Mouse (Mus musculus): ENCODE data around the gene Slc24a3. TPM values are rescaled to one million over a fixed set of nuclear protein-coding genes. Genes with fewer than 3 reads are reported as not detected.

Gene Slc24a3
- polyA plus RNA-seq, 1 experiment from 2014 or later = 5.1 TPM

DNA sequence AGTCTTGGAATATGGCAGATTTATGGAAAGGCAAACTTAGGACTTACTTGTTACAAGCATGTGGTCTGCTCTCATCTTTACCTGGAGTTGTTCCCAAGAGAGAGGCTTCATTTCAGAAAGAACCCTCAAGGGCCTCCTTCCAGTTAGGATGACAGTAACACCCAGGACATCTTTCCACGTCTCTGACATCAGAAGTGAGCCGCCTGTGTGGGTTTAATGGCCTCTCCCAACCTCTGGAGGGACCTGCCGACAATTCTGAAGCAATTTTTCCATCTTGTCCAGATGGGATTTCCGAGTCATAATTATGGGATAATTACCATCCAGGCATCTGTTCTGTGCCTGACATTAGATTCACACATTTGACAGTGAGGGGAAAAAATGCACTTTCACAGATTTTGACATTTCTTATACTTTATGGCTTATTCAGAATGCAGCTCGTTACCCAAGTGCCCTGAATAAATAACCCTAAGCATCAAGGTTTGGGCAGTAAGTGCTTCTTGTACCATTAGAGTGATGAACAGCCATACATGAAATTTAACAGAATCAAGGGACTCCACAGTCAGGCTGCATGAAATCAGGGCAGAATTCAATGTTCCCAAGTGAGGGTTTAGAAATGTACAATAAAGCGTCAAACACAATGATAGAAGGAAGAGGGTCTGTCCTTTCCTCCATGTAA lies 463.7 kb downstream of the Slc24a3 start:
- Histone ChIP-seq H3K36me3 (no peaks in the 10 kb centered on the region), H3K4me1 (replicated peaks) (no peaks in the 10 kb centered on the region), H3K4me2 (replicated peaks) (no peak overlapping the region), H3K4me3 (replicated peaks) (no peak overlapping the region), H3K9ac (replicated peaks) (no peak overlapping the region), H3K9me3 (no peaks in the 10 kb centered on the region), H3K27ac (no peak overlapping the region), H3K27me3 (no peaks in the 10 kb centered on the region)
- ATAC-seq = no peak
- 74% methylated on average over 6 of the region's 6 CpGs for WGBS

DNA sequence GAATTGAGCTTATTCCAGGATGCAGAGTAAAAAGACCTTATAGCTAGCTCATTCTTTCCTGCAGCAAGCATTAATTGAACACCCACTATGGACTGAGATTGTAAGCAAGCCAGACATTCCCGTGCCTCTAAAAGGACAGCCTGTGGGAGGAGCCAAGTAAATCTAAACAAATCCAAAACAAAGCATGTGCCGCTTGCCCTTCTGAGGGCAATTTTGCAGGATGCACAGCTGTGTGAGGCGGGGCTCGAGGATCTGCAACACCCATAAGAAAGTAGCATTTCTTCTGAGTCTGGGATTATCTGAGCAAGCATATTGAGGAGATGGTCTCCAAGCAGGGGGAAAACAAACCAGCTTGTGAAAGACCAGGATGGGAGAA lies 464.2 kb downstream of the Slc24a3 start:
- Histone ChIP-seq H3K9ac (replicated peaks) (no peak overlapping the region), H3K4me2 (replicated peaks) (no peak overlapping the region), H3K9me3 (no peaks in the 10 kb centered on the region), H3K4me3 (replicated peaks) (no peak overlapping the region), H3K36me3 (no peaks in the 10 kb centered on the region), H3K27me3 (no peaks in the 10 kb centered on the region), H3K27ac (no peak overlapping the region), H3K4me1 (replicated peaks) (no peaks in the 10 kb centered on the region)
- 54% methylated on average over 4 of the region's 4 CpGs for WGBS
- ATAC-seq = no peak

- ATAC-seq = no peak
- 73% methylated on average over 5 of the region's 5 CpGs for WGBS
- Histone ChIP-seq H3K4me3 (replicated peaks) (no peak overlapping the region), H3K9me3 (no peaks in the 10 kb centered on the region), H3K27me3 (no peaks in the 10 kb centered on the region), H3K4me2 (replicated peaks) (no peak overlapping the region), H3K27ac (no peak overlapping the region), H3K36me3 (no peaks in the 10 kb centered on the region), H3K9ac (replicated peaks) (no peak overlapping the region), H3K4me1 (replicated peaks) (no peaks in the 10 kb centered on the region)
Observed at GRCm38 (mm10) chr2:145633811-145634210, 466.3 kb downstream of the Slc24a3 start.

DNA sequence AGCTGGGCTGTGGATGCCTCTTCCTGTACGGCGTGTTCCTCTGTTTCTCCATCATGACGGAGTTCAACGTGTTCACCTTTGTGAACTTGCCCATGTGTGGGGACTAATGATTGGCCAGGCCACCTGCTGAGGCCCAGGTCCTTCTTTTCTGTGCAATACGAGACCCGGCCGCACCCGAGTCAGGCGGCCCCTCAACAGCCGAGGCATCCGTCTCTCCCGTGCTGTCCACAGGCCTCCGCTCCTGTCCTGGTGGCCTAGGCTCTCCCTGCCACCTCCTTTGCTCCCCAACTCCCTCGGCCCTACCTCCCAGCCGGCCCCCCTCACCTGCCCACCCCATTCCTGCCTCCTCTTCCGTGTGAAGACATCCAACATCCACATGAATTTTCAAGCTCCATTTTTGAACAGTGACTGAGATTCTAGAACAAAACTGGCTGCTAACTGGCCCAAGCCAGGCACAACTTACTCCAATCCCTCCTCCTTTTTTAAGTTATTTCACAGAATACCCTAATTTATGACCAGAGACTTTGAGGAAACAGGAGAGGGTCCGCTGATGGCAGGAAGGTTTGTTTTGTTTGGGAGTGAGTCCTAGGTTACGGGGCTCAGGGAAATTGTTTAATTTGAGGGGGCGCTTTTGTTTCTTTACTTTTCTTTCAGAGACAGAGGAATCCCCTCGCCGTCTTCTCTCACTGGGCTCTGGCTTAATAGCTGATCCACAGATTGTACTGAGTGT lies 472.9 kb downstream of the Slc24a3 start:
- ATAC-seq = no peak

GRCm38 (mm10) chr2:145655373-145655960 lies 487.9 kb downstream of the Slc24a3 start:
- Histone ChIP-seq H3K27me3 (no peaks in the 10 kb centered on the region), H3K36me3 (no peaks in the 10 kb centered on the region), H3K9ac (replicated peaks) (no peak overlapping the region), H3K4me3 (replicated peaks) (no peak overlapping the region), H3K27ac (no peak overlapping the region), H3K4me1 (replicated peaks) (no peaks in the 10 kb centered on the region), H3K9me3 (no peaks in the 10 kb centered on the region), H3K4me2 (replicated peaks) (no peak overlapping the region)
- WGBS = 32% methylated on average over 12 of the region's 12 CpGs
- no peak for ATAC-seq

More for the DNA sequence above, 472.9 kb downstream of the Slc24a3 start:
- Histone ChIP-seq H3K9me3 (no peaks in the 10 kb centered on the region), H3K36me3 (no peaks in the 10 kb centered on the region), H3K4me2 (replicated peaks) (no peak overlapping the region), H3K4me3 (replicated peaks) (no peak overlapping the region), H3K27me3 (no peaks in the 10 kb centered on the region), H3K4me1 (replicated peaks) (no peaks in the 10 kb centered on the region), H3K27ac (no peak overlapping the region), H3K9ac (replicated peaks) (no peak overlapping the region)
- 83% methylated on average over 21 of the region's 21 CpGs for WGBS

GRCm38 (mm10) chr2:145656121-145656520 lies 488.6 kb downstream of the Slc24a3 start:
- H3K4me2 ChIP-seq (replicated peaks) = no peak overlapping the region
- H3K27ac ChIP-seq = no peak overlapping the region
- H3K27me3 ChIP-seq = no peaks in the 10 kb centered on the region
- ATAC-seq = no peak
- no peaks in the 10 kb centered on the region for H3K9me3 ChIP-seq
- no peak overlapping the region for H3K9ac ChIP-seq (replicated peaks)
- H3K36me3 ChIP-seq = no peaks in the 10 kb centered on the region
- no peak overlapping the region for H3K4me3 ChIP-seq (replicated peaks)
- H3K4me1 ChIP-seq (replicated peaks) = no peaks in the 10 kb centered on the region
- 37% methylated on average over 3 of the region's 3 CpGs for WGBS

GRCm38 (mm10) chr2:145656716-145657115 lies 489.2 kb downstream of the Slc24a3 start:
- no peak overlapping the region for H3K4me2 ChIP-seq (replicated peaks)
- 61% methylated on average over 1 of the region's 1 CpGs for WGBS
- H3K27me3 ChIP-seq = no peaks in the 10 kb centered on the region
- no peak overlapping the region for H3K4me3 ChIP-seq (replicated peaks)
- no peak overlapping the region for H3K9ac ChIP-seq (replicated peaks)
- H3K9me3 ChIP-seq = no peaks in the 10 kb centered on the region
- ATAC-seq = no peak
- no peaks in the 10 kb centered on the region for H3K36me3 ChIP-seq
- H3K27ac ChIP-seq = no peak overlapping the region
- no peaks in the 10 kb centered on the region for H3K4me1 ChIP-seq (replicated peaks)

- 71% methylated on average over 7 of the region's 7 CpGs for WGBS
- Histone ChIP-seq H3K27me3 (no peaks in the 10 kb centered on the region), H3K4me2 (replicated peaks) (no peak overlapping the region), H3K4me3 (replicated peaks) (no peak overlapping the region), H3K9me3 (no peaks in the 10 kb centered on the region), H3K27ac (no peak overlapping the region), H3K36me3 (no peaks in the 10 kb centered on the region), H3K4me1 (replicated peaks) (no peaks in the 10 kb centered on the region), H3K9ac (replicated peaks) (no peak overlapping the region)
- no peak for ATAC-seq
Observed at GRCm38 (mm10) chr2:145661242-145661641, 493.7 kb downstream of the Slc24a3 start.

DNA sequence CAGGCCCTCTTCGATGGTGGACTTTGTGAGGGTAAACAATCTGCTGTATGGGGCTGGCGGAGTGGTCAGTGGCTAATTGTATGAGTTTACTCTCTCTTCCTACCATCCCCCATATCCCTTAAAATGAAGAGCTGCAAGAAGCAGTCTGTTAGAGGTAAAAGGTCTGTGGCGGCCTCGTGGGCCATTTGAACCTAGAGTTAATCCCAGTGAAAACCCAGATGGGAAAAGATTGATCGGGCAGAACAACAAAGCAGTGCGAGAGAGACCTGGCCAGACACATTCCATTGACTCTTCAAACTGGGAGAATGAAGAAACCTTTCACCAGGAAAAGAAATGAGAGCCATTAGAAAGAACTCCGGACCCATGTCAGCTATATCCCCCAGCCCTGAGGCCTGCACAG lies 496.3 kb downstream of the Slc24a3 start:
- H3K27me3 ChIP-seq = no peaks in the 10 kb centered on the region
- H3K27ac ChIP-seq = no peak overlapping the region
- H3K9ac ChIP-seq (replicated peaks) = no peak overlapping the region
- 75% methylated on average over 7 of the region's 7 CpGs for WGBS
- no peak overlapping the region for H3K4me2 ChIP-seq (replicated peaks)
- ATAC-seq = no peak
- no peaks in the 10 kb centered on the region for H3K4me1 ChIP-seq (replicated peaks)
- no peaks in the 10 kb centered on the region for H3K9me3 ChIP-seq
- H3K4me3 ChIP-seq (replicated peaks) = no peak overlapping the region
- no peaks in the 10 kb centered on the region for H3K36me3 ChIP-seq

GRCm38 (mm10) chr2:145664311-145664710 lies 496.8 kb downstream of the Slc24a3 start:
- 86% methylated on average over 2 of the region's 2 CpGs for WGBS
- Histone ChIP-seq H3K4me2 (replicated peaks) (no peak overlapping the region), H3K9ac (replicated peaks) (no peak overlapping the region), H3K4me3 (replicated peaks) (no peak overlapping the region), H3K27ac (no peak overlapping the region), H3K4me1 (replicated peaks) (no peaks in the 10 kb centered on the region), H3K27me3 (no peaks in the 10 kb centered on the region), H3K9me3 (no peaks in the 10 kb centered on the region), H3K36me3 (no peaks in the 10 kb centered on the region)
- ATAC-seq = no peak

DNA sequence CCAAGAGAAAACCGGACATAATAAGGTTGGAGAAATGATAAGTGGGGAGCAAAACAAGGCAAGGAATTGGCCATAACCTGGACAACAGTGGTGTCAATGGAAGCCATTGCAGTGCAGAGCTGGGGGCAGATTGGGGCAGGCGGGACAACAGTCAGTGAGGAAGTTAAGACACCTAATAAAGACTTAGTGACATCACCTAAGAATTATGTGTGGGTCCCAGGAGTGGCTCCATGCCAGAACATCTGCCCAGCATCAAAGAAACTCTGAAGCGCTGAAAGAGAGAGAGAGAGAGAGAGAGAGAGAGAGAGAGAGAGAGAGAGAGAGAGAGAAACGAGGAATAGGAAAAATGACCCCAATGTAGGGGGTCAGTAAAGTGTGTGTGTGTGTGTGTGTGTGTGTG lies 500.6 kb downstream of the Slc24a3 start:
- H3K27ac ChIP-seq = no peak overlapping the region
- WGBS = 82% methylated on average over 4 of the region's 4 CpGs
- no peaks in the 10 kb centered on the region for H3K4me1 ChIP-seq (replicated peaks)
- no peak overlapping the region for H3K4me3 ChIP-seq (replicated peaks)
- no peak overlapping the region for H3K9ac ChIP-seq (replicated peaks)
- no peaks in the 10 kb centered on the region for H3K9me3 ChIP-seq
- H3K36me3 ChIP-seq = no peaks in the 10 kb centered on the region
- H3K4me2 ChIP-seq (replicated peaks) = no peak overlapping the region
- ATAC-seq = no peak
- peaks cover 1% of the 10 kb centered on the region; the same call in 1 of the 2 replicates for H3K27me3 ChIP-seq

DNA sequence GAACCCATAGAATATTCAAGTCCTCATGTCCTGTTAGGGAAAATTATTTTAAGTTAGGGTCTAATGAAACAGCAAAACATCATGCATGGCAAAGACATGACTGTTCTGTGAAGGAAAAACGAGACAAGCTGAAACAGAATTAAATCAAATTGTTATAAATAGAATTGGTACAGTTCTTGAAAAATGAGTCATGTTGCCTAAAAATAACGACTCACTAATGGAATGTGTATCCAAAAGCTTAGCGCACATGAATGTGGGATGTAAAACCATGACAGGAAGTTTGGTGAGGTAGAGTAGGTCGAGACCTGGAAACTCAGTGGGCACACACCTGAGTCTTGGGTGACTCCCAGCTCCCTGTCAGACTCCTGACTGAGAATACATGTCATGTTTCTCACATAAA lies 502.6 kb downstream of the Slc24a3 start:
- ATAC-seq = no peak
- 89% methylated on average over 4 of the region's 4 CpGs for WGBS

More for the DNA sequence above, 502.6 kb downstream of the Slc24a3 start:
- no peaks in the 10 kb centered on the region for H3K36me3 ChIP-seq
- H3K4me2 ChIP-seq (replicated peaks) = no peak overlapping the region
- H3K27me3 ChIP-seq = peaks cover 9% of the 10 kb centered on the region; the same call in 1 of the 2 replicates
- no peak overlapping the region for H3K27ac ChIP-seq
- no peak overlapping the region for H3K4me3 ChIP-seq (replicated peaks)
- peaks cover 12% of the 10 kb centered on the region for H3K4me1 ChIP-seq (replicated peaks)
- H3K9ac ChIP-seq (replicated peaks) = no peak overlapping the region
- no peaks in the 10 kb centered on the region for H3K9me3 ChIP-seq
